Comparison of ENCODE assay signal across 21 mouse cellular contexts in genomic region chr14:102861694-102862093, GRCm38 (mm10).
"Had no signal": no experiment of that assay in that cellular context is flagged by ENCODE, and none has a peak within 500 bp of the region (broad histone marks: within the 10 kb centered on the region; RNA-seq: fewer than 3 reads in every experiment).

No protein-coding gene starts in this region.

- H3K27me3 ChIP-seq: limb, embryonic 12.5 days; limb, embryonic 15.5 days; liver, embryonic 15.5 days; midbrain, embryonic 12.5 days; neural tube, embryonic 13.5 days; stomach, embryonic 15.5 days had no signal

- H3K27ac ChIP-seq: left cerebral cortex, adult 2 months; limb, embryonic 12.5 days; limb, embryonic 15.5 days; liver, embryonic 15.5 days; midbrain, embryonic 12.5 days; neural tube, embryonic 13.5 days; stomach, embryonic 15.5 days had no signal

- H3K4me1 ChIP-seq: liver, embryonic 15.5 days; midbrain, embryonic 12.5 days; neural tube, embryonic 13.5 days; stomach, embryonic 15.5 days had no signal

- H3K36me3 ChIP-seq: limb, embryonic 12.5 days; limb, embryonic 15.5 days; liver, embryonic 15.5 days; midbrain, embryonic 12.5 days; neural tube, embryonic 13.5 days; stomach, embryonic 15.5 days had no signal

- H3K4me3 ChIP-seq: left cerebral cortex, adult 2 months; limb, embryonic 12.5 days; limb, embryonic 15.5 days; liver, embryonic 15.5 days; midbrain, embryonic 12.5 days; myocyte; neural tube, embryonic 13.5 days; stomach, embryonic 15.5 days had no signal

- DNase-seq: kidney, adult 18-20 months; kidney, adult 9 months; kidney, postnatal 14 days; kidney, postnatal 4 days; layer of hippocampus, postnatal 36 days; left cerebral cortex, postnatal 4 days; lung, adult 2 months; lung, postnatal 14 days; lung, postnatal 4 days; retina, postnatal 1 day; right cerebral cortex, postnatal 25 days; spleen, adult 18-20 months; thymus, postnatal 25 days had no signal
